Mouse (Mus musculus) ES-Bruce4 (cell line): ENCODE measurements at regions not wholly inside any gene's neighbourhood (a gene's known extent, or its start where the extent isn't known, plus 50 kb on each side); places are given as distances from the start of the nearest gene placed in this dataset.

ENCODE experiments used
- CTCF ChIP-seq: IDR thresholded peaks from one replicate; pipeline ENCODE4 v1.8.1; 2011; ENCODE audit warnings: low read depth, low read length
- EP300 ChIP-seq: IDR thresholded peaks from 2 replicates; pipeline ENCODE4 v1.6.1; 2011; ENCODE audit warnings: low read depth, low read length; ENCODE audit not compliant: insufficient read depth
- POLR2A ChIP-seq: IDR thresholded peaks from one replicate; pipeline ENCODE4 v1.8.1; 2011; ENCODE audit warnings: low read length; ENCODE audit not compliant: insufficient read depth

DNA sequence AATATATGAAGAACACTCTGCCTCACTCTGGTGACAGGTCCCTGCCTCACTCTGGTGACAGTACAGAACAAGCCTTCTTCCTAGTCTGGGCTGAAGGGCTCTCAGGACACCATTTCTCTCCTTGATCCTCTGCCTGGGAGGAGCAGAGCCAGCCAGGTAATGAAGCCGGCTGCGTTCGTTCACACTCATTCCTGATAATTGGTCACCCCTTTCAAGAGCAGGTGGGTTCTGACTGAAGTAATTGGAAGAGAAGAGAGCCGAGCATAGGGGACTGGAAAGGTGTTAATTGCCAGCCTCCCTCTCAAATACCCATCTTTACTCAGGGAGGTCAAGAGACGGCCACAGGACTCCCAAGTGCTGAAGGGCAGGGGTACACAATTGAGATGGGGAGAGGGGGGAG lies 78.5 kb upstream of the Aldh1b1 start:
- TF ChIP-seq POLR2A (no peak), EP300 (no peak), CTCF (no peak)
